Mouse (Mus musculus) hematopoietic stem cell, adult 5-6 weeks (primary cell): ENCODE measurements around the gene Fhod1. TPM values are rescaled to one million over a fixed set of nuclear protein-coding genes. Genes with fewer than 3 reads are reported as not detected.
"Not testable (repeated sequence)": the region's sequence is repeated elsewhere in the genome, so short reads cannot be mapped to it uniquely, and the experiment has no call there.

Experiments used
- ATAC-seq, 2 experiments: fragments of 125-278 bp in 1 of 2; replicated peaks in 1 of 2; 2 replicates each; pipeline ENCODE4 v1.8.0; 2016 to 2017; ENCODE audit warnings: inconsistent platforms in 2 of 2, mild to moderate bottlenecking in 2 of 2, moderate number of reproducible peaks in 2 of 2, low read depth in 1 of 2, moderate TSS enrichment in 1 of 2; ENCODE audit not compliant: low FRiP score in 2 of 2, poor library complexity in 2 of 2, severe bottlenecking in 2 of 2, insufficient read depth in 1 of 2, low TSS enrichment in 1 of 2
- total RNA-seq: library from RNA; stranded (forward); fragments of 172-1452, 232-1000 nt; gene quantifications from 2 replicates; pipeline ENCODE4 v1.2.3, GENCODE M21; 2017

Gene Fhod1
- total RNA-seq, 1 experiment from 2014 or later = 5.1 TPM

DNA sequence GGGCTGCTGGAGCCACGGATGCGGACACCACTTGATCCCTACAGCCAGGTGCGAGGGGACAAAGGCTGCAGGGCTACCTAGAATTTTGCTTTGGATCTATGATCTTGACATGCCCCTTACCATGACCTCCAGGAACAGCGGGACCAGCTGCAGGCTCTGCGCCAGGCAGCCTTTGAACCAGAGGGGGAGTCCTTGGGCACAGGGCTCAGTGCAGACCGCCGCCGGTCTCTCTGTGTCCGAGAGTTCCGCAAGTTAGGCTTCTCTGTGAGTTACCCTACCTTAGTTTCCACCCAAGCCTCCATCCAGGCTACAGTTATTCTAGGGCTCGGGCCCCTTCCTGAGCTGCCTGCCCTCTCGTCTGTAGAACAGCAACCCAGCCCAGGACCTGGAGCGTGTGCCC, 40.1 kb downstream of the Fhod1 start:
- ATAC-seq = no peak

DNA sequence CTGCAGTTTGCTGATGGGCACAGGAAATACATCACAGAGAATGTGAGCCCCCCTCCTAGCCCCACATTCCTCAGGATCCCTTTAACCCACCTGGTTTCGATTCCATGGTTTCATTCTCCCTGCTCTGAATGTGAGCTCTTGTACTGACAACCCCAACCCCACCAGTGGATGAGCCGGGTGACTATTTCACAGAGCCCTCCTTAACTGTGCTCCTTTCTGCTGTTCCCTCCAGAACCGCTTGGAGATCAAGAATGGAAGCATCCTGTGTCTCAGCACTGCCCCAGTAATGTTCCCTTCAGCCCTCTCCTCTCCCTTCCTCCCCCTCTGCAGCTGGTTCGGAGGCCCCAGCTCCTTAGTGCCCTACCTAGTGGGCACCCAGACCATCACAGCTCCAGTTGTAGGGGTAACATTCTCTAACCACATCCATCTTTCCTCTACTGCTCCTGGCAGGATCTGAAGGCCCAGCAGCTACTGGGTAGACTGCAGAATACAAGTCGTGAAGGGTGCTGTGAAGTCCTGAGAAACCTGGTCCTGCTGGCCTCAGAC, 41.5 kb downstream of the Fhod1 start:
- ATAC-seq = no peak

DNA sequence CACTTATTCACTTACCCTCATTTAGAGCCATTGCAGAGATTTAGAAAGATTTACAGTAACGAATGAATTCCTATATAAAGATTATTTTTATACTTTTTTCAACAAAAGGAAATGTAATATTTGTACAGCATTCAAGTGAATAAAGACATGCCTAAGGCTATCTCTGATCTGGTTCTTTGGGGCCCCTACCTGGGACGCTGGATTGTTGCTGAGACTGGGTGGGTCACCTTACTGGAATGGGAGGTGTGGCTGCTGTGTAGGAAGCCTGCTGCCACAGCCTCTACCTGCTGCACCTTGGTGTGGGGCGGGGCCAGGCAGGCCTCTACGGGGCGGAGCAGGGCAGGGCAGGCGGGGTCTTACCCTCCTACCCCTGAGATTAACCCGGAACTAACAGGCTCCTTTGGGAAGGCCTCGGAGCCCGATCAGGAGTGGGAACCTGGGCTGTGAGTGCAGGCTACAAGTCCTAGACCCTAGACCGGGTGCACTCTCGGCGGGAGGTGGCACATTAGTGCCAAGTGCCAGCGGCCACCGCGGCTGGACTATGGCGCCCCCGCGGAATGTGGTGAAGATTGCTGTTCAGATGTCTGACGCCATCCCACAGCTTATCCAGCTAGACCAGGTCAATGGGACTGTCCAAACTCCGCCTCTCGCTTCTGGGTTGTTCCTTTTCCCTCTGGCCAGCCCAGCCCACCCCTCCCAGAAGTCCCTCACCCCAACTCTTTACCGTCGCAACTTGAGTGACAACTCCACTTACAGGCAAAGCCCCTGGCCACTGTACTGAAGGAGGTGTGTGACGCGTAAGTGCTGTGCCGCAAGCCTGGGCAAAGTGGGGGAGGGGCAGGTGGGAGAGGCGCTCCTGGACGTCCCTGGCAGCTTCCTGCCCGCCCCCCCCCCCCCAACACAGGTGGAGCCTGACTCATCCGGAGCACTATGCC, 42.3 kb downstream of the Fhod1 start, which contains the start of gene Elmo3:
TSS of gene Elmo3 (plus strand) at position 391 of the 935 bp plus-strand sequence.
- peak; percentile 17 to 46; a peak in 3 of 4 replicates for ATAC-seq

DNA sequence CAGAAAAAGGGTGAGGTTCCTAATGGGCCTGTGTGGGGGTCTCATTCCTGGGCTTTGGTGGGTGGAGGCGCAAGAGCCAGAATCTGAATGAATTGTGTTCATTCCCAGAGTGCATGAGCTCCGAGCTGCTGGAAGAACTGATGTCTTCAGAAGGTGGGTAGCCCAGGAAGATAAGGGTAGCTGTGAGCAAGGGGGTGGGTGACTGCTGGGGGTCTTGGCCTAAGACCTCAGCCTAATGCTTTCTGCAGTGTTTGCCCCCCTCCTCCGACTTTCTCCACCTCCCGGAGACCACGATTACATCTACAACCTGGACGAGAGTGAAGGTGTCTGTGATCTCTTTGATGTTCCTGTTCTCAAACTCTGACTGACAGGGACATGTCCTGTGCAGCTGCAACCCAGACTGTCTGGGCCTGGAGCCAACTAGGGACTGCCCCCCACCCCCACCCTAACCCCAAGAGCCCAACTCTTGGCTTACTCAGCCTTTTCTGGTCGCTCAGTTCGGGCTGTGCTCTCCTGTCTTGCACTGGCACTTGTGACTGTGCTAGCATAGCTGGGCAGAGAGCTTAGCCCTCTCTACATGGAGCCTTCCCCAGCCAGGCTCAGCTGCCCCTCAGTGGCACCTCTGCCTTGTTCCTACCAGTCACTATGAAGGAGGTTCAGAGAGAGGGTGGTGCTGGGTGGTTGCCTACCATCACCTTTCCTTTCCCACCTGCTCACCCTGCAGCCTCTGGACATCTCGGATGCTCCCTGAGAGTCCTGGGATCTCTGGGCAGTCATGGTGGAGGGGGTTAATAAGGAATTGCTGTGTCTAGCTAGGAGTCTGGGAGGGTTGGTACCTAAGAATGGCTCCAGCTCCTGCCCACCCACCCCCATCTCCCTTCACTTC, 43.2 kb downstream of the Fhod1 start:
- ATAC-seq = peak in 1 of 2 experiments; percentile 46; a peak in 2 of 4 replicates

DNA sequence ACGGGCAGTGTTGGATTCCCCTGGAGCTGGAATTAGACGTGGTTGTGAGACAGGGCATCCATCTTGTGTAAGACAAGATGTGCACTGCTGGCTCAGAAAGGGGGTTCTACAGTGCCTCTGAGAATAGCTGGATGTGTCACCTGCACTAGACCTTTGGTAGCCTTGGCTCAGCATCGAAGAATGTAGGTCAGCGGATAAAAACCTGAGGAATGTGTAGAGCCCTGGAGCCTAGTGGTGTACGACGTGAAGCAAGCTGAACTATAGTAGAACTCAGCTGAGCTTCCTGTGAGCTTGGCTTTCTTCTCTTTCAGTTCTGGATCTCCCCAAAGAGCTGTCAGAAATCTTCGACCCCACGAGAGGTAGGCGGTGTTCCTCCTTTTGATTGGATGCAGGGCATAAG, 43.9 kb downstream of the Fhod1 start:
- ATAC-seq = no peak

DNA sequence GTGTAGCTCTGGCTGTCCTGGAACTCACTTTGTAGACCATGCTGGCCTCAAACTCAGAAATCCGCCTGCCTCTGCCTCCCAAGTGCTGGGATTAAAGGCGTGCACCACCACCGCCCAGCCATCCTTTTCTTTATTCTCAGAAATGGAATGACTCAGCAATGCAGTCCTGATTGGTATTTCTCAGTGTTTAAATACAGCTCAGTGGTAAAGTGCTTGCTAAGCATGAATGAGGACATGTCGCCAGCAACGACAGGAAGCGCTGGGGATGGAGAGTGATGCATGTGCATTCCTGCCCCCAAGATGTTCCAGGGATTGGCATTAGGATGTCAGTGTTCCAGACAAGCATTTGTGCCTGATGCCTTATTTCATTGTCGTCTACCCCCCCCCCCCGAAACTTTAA, 44.4 kb downstream of the Fhod1 start:
- no peak for ATAC-seq

DNA sequence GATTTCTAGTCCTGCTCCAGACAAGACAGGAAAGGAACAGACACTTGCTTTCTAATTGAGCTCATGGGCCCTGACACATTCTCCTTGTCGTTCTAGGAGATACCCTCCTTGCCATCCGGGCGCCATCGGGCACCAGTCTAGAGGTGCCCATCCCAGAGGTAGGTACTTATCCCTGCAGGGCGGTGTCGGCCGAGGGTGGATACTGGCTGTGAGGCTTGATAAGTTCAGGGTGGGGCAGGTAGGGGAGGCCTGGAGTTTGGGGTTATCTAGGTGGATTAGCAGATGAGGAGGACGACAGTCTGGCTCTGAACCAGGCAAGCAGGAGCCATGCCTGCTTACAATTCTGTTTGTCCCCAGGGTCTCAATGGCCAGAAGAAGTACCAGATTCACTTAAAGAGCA, 47.8 kb downstream of the Fhod1 start:
- no peak for ATAC-seq

DNA sequence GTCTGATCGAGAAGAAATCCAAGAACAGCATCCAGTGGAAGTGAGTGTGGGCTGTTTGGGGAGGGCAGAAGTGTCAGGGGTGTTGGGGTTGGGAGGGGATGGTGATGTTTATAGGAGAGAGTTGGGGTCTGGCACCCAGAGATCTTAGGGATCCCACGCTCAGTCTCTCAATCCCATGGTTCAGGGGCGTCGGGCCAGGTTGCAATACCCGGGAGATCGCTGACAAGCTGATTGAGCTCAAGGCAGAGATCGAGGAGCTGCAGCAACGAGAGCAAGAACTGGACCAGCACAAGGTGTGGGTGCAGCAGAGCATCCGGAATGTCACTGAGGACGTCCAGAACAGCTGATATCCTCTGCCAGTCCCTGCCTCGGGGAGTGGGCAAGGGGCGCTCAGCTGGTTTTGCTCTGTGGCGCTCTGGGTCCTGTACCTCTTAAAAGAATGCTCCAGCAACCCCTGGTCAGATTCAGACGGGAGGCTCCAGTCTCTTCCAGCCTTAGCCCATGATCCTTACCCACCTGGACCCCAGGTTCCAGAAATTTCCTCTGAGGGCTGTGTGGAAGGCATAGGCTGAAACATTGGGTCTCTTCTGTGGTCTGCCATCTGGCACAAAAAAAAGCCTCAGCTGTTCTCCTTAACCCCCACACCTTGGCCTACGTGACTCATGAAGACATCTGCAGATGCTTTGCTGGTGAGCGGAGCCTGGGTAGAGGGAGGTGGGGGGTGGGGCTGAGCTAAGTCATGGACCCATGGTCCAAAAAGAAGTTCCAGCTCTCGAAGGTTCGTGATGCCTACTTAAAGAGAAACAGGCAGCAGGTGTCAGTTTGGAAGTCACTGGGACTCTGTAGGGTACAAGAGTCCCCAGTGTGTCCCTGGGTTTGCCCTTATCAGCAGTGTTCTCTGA, 49.2 kb downstream of the Fhod1 start:
- no peak for ATAC-seq

DNA sequence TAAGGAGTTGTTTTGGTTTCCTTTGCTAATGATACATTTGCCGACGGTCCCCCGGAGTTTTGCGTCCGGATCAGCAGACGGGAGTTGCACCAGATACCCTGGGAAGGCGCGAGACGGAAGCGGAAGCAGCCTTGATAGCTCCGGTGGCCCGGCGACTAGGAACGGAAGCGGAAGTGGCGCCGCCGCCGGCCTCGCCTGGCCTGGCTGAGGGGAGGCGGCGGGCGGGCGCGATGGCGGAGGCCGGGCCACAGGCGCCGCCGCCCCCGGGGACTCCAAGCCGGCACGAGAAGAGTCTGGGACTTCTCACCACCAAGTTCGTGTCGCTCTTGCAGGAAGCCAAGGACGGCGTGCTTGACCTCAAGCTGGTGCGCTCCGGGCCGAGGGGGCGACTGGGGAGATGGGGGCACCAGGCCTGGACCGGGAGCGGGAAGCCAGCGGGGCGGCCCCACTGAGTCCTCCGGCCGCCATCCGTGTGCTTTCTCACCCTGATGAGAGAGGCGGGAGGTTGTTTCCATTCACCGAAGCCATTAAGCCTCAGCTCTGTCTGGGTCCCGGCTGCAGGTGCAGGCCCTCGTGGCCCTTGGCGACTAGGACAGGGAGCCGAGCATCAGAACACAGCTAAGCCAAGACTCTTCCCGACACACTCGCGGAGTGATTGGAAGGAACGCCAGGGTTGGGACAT, 50.1 kb downstream of the Fhod1 start, which contains the start of gene E2f4:
TSS of gene E2f4 (plus strand) at position 153 of the 682 bp plus-strand sequence.
- peak; percentile 83 to 92 for ATAC-seq

DNA sequence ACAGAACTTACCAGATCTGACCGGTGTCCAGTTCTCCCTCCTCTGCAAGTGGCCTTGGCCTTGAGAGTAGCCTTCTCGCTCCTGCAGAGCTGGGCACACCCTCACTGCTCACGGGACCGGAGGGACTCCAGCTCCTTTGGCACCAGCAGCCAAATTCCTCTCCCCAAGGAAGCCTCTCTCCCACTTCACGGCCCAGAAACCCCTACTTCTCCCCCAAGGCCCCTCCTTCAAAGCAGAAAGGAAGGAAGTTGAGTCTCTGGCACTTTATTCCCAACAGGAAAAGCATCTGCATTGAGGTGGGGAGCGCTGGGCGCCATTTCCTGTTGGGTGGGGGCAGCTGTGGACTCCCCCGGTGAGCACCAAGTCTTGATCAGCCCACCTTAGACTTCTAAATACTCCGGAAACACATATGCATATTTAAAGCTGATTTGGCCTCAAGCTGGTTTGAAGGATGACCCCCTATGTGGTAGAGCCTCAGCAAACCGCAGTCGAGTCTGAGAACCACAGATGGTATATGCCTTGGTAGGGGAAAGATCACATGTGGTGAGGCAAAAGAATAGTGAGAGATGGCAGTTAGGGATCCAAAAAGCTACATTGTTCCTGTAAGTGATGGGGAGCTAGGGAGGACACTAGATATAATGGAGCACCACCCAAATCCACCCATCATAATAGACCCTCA, 51.7 kb downstream of the Fhod1 start, which contains the start of gene Exoc3l:
TSS of gene Exoc3l (minus strand) at position 207 of the 679 bp plus-strand sequence.
- ATAC-seq = peak in 1 of 2 experiments; percentile 24; a peak in 1 of 4 replicates

DNA sequence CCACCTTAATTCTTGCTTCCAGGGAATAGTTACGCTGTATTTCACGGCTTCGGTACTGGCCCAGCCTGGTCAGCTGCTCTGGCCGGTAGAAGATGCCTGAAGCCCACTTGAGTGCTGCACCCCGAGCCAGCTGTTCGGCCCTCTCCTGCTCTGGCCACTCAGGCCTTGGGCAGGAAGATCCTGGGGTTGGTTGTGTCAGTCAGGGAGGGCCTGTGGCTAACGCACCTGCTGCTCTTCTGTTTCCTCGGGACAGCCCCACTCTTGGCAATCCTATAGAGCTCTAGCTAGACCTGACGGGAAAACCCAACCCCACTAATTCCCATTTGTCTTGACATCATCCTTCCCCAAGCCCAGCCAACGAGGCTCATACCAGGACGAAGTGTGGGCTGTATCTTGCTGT, 52.5 kb downstream of the Fhod1 start:
- no peak for ATAC-seq

DNA sequence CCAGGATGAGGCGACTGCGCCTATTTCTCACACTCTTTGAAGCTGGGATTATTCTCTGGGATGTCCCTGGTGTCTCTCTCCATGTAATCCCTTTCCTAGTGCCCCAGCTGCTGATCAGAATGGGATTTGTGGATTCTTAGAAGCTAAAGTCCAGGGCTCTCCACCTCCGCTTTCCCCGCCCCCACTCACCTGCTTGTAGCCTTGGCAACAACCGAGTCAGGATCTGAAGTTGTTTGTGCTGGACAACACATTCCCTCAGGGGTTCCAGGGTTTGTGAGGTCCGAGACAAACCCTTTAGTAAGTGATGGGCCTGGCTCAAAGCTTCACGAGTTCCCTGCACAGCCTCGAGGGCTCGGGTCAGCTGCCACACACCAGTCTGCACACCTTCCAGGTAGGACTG, 53.0 kb downstream of the Fhod1 start:
- no peak for ATAC-seq

DNA sequence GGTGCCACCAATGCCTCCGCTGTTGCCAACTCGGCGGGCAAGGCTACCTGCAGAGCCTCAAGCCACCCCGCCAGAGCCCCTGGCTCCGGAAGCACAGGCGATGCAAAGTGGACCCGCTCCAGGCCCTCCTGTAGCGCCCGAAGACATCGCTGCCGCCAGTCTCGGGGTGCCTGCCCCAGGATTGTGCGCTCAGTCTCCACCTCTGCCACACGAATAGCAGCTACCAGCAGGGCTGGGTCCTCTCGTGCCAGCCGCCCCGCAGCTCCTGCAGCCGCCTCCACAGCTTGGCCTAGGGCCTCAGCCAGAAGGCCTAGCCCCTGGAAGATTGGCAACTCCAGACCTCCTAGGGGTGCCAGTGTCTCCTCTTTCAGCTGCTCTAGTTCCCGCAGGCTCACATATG, 54.3 kb downstream of the Fhod1 start:
- ATAC-seq = no peak

DNA sequence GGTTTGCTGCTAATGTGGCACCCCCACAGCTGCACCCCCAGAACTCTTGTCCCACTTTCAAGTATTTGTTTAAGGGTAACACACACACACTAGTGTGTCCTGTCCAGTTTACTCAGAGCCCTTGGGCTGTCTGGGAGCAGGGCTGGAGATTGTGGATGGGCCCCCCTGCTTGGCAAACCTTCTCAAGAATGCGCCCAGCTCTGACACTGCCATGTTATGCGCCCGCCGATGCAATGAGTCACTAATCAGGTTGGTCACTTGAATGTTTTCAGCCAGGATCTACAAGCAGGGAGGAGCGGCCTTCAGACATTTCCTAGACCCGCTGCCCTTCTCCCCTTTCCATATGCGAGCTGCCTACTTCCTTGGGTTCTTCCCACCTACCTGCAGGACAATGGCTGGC, 55.3 kb downstream of the Fhod1 start:
- ATAC-seq = no peak

DNA sequence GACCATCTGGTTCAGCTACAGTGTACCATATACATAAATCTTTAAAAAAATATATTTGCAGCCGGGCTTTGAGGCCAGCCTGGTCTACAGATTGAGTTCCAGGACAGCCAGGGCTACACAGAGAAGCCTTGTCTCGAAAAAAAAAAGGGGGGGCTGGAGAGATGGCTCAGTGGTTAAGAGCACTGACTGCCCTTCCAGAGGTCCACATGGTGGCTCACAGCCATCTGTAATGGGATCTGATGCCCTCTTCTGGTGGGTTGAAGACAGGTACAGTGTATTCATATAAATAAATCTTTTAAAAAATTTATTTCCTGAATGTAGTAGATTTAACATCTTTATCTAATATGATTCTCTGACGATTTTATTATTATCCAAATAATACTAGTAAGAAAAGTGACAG, 56.0 kb downstream of the Fhod1 start:
- not testable (repeated sequence) for ATAC-seq

DNA sequence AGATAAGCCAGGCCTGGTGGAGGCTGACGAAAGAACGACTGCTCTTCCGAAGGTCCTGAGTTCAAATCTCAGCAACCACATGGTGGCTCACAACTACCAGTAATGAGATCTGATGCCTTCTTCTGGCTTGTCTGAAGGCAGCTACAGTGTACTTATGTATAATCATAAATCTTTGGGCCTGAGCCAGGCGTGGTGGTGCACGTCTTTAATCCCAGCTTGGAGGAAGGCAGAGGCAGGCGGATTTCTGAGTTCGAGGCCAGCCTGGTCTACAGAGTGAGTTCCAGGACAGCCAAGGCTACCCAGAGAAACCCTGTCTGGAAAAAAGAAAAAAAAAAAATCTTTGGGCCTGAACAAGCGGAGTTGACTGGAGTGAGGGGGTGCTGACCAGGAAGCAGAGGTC, 56.4 kb downstream of the Fhod1 start:
- ATAC-seq = not testable (repeated sequence)
